11 mouse cellular contexts compared by ENCODE assay signal in genomic region chr11:3313294-3313693, GRCm38 (mm10). TPM values are rescaled to one million over a fixed set of nuclear protein-coding genes. Genes with fewer than 3 reads are reported as not detected.
DNase-seq lines count a peak whose midpoint lies in the region; ATAC-seq and TF ChIP-seq lines count a peak whose summit lies in the region.
"Had no signal": no experiment of that assay in that cellular context is flagged by ENCODE, and none has a peak within 500 bp of the region (broad histone marks: within the 10 kb centered on the region; RNA-seq: fewer than 3 reads in every experiment).

No protein-coding gene starts in this region.

- H3K9me3 ChIP-seq in heart, embryonic 16.5 days (replicated peaks; ENCODE audit: control insufficient read depth, low read length) = peaks cover 5% of the 10 kb centered on the region; the same call in 1 of the 2 replicates
- H3K9me3 ChIP-seq: neural tube, embryonic 12.5 days; stomach, embryonic 15.5 days had no signal

- H3K4me3 ChIP-seq in heart, embryonic 16.5 days (ENCODE audit: low read length) = no peak overlapping the region
- no peak overlapping the region for H3K4me3 ChIP-seq in thymus, adult 2 months (ENCODE audit: control insufficient read depth, insufficient read depth, low read length)
- H3K4me3 ChIP-seq: left cerebral cortex, adult 2 months; neural tube, embryonic 12.5 days; stomach, embryonic 15.5 days had no signal

- TF ChIP-seq POLR2A in thymus, adult 2 months (IDR thresholded peaks at IDR 0.05; ENCODE audit: control insufficient read depth, extremely low read depth, insufficient read depth, low read length, poor library complexity) = no peak

- intact Hi-C loops in heart, postnatal 36 days (cut with DNase I) = no loop called here

- WGBS in heart, embryonic 16.5 days = 64% methylated on average over 1 of the region's 1 CpGs
- 6% methylated on average over 1 of the region's 1 CpGs for WGBS in thymus, adult 2 months

- peaks cover 3% of the 10 kb centered on the region for H3K4me1 ChIP-seq in heart, embryonic 16.5 days (ENCODE audit: control insufficient read depth, insufficient read depth, low read length)
- peaks cover 46% of the 10 kb centered on the region for H3K4me1 ChIP-seq in thymus, adult 2 months (replicated peaks; ENCODE audit: control insufficient read depth, insufficient read depth, low read length)
- H3K4me1 ChIP-seq: neural tube, embryonic 12.5 days; stomach, embryonic 15.5 days had no signal

- H3K27me3 ChIP-seq in heart, embryonic 16.5 days (ENCODE audit: control insufficient read depth, insufficient read depth, low read length) = no peaks in the 10 kb centered on the region
- H3K27me3 ChIP-seq in thymus, adult 2 months (ENCODE audit: control insufficient read depth, insufficient read depth, low read length) = no peaks in the 10 kb centered on the region
- H3K27me3 ChIP-seq: neural tube, embryonic 12.5 days; stomach, embryonic 15.5 days had no signal

- TF ChIP-seq CTCF in thymus, adult 2 months (IDR thresholded peaks at IDR 0.05; ENCODE audit: borderline replicate concordance, control insufficient read depth, extremely low read depth, insufficient read depth, low read length, poor library complexity) = no peak

- peak overlapping the region; percentile 12; the same call in 1 of the 2 replicates for H3K27ac ChIP-seq in heart, embryonic 16.5 days (ENCODE audit: low read length)
- H3K27ac ChIP-seq in thymus, adult 2 months (ENCODE audit: control insufficient read depth, insufficient read depth, low read length) = peak overlapping the region; percentile 95
- H3K27ac ChIP-seq: left cerebral cortex, adult 2 months; neural tube, embryonic 12.5 days; stomach, embryonic 15.5 days had no signal

- H3K4me2 ChIP-seq in heart, embryonic 16.5 days (ENCODE audit: low read depth, low read length) = no peak overlapping the region
- H3K4me2 ChIP-seq: neural tube, embryonic 12.5 days; stomach, embryonic 15.5 days had no signal

- peaks cover 21% of the 10 kb centered on the region for H3K36me3 ChIP-seq in heart, embryonic 16.5 days (ENCODE audit: control insufficient read depth, insufficient read depth)
- peaks cover 13% of the 10 kb centered on the region for H3K36me3 ChIP-seq in thymus, adult 2 months (ENCODE audit: control insufficient read depth, insufficient read depth, low read length)

- DNase-seq in heart, postnatal 36 days = no peak
- peak; percentile 60 for DNase-seq in thymus, adult 2 months
- no peak for DNase-seq in thymus, postnatal 10 days (ENCODE audit: low spot score in 2 of 2)
- peak; percentile 58 for DNase-seq in thymus, postnatal 4 days
- DNase-seq in left cerebral cortex, adult 8-10 months (ENCODE audit: low spot score in 2 of 2) = no peak
- no peak for DNase-seq in urinary bladder, postnatal 10 days (ENCODE audit: low spot score)

- ATAC-seq in heart, embryonic 16.5 days (replicated peaks; ENCODE audit: extremely low read depth, insufficient read depth, low FRiP score) = no peak
- ATAC-seq in inflammation-experienced regulatory T-cells, adult 6 months = peak; percentile 43

- no peak overlapping the region for H3K9ac ChIP-seq in heart, embryonic 16.5 days (ENCODE audit: low read length)
- H3K9ac ChIP-seq: neural tube, embryonic 12.5 days; stomach, embryonic 15.5 days had no signal

RNA-seq across cellular contexts. Expression of gene Pik3ip1, which starts 16.9 kb away (rescaled TPM):
- 40.9 and 41.1 TPM in 2 replicates for polyA plus RNA-seq in heart, embryonic 16.5 days (2015; fragmentation: Nextera tagmentation; extraction: Ambion mirVana)
- 10 to 100 TPM; 49.4 to 66.2 TPM for total RNA-seq in heart, postnatal 36 days (2021)
- 151 and 153 TPM in 2 replicates for polyA plus RNA-seq in thymus, adult 2 months (2012; rRNA removed)
- polyA plus RNA-seq in inflammation-experienced regulatory T-cells, adult 6 months (2017; shearing (Covaris generic)) = 10 to 100 TPM; 11.5 to 59.1 (median 35.3) TPM
- total RNA-seq in left cerebral cortex, adult 8-10 months (2022) = 10 to 100 TPM; 40.3 to 44.5 (median 42.4) TPM

RNA-seq across cellular contexts. Expression of gene Patz1, which starts 24.6 kb away (rescaled TPM):
- 25.7 and 26.3 TPM in 2 replicates for polyA plus RNA-seq in heart, embryonic 16.5 days (2015; fragmentation: Nextera tagmentation; extraction: Ambion mirVana)
- 10 to 100 TPM; 24.9 to 31.0 TPM for total RNA-seq in heart, postnatal 36 days (2021)
- polyA plus RNA-seq in thymus, adult 2 months (2012; rRNA removed) = 216 and 243 TPM in 2 replicates
- 10 to 100 TPM; 15.5 to 19.6 (median 16.0) TPM for polyA plus RNA-seq in inflammation-experienced regulatory T-cells, adult 6 months (2017; shearing (Covaris generic))
- total RNA-seq in left cerebral cortex, adult 8-10 months (2022) = 10 to 100 TPM; 53.4 to 57.4 (median 54.1) TPM

RNA-seq across cellular contexts. Expression of gene Drg1, which starts 47.1 kb away (rescaled TPM):
- 166 and 198 TPM in 2 replicates for polyA plus RNA-seq in heart, embryonic 16.5 days (2015; fragmentation: Nextera tagmentation; extraction: Ambion mirVana)
- 10 to 100 TPM; 61.8 to 63.3 TPM for total RNA-seq in heart, postnatal 36 days (2021)
- 36.8 and 36.9 TPM in 2 replicates for polyA plus RNA-seq in thymus, adult 2 months (2012; rRNA removed)
- 100 to 1,000 TPM; 162 to 177 (median 172) TPM for polyA plus RNA-seq in inflammation-experienced regulatory T-cells, adult 6 months (2017; shearing (Covaris generic))
- 10 to 100 TPM; 95.6 to 98.8 (median 96.9) TPM for total RNA-seq in left cerebral cortex, adult 8-10 months (2022)

Comparison
In these comparisons a context has a peak if more than half of its experiments do, and no peak if none do; other contexts are left out.
1. DNase-seq: peak in thymus, adult 2 months (single experiment) and thymus, postnatal 4 days (single experiment); none in heart, postnatal 36 days (0 of 2), thymus, postnatal 10 days (0 of 2), left cerebral cortex, adult 8-10 months (0 of 2) and urinary bladder, postnatal 10 days (single experiment).